In genomic region chr11:76039271-76040053, GRCm38 (mm10) we compare ENCODE assay signal across 25 mouse cellular contexts. TPM values are rescaled to one million over a fixed set of nuclear protein-coding genes. Genes with fewer than 3 reads are reported as not detected.
DNase-seq lines count a peak whose midpoint lies in the region; ATAC-seq and TF ChIP-seq lines count a peak whose summit lies in the region.
"Had no signal": no experiment of that assay in that cellular context is flagged by ENCODE, and none has a peak within 500 bp of the region (broad histone marks: within the 10 kb centered on the region; RNA-seq: fewer than 3 reads in every experiment).

No protein-coding gene starts in this region.

- H3K27ac ChIP-seq in gastrocnemius, adult 2 months, result peak overlapping the region; percentile 46
- no peak overlapping the region for H3K27ac ChIP-seq in midbrain, embryonic 11.5 days (ENCODE audit: low read depth, low read length)
- H3K27ac ChIP-seq in midbrain, postnatal 0 days (ENCODE audit: low read depth, low read length), result no peak overlapping the region
- H3K27ac ChIP-seq in midbrain, embryonic 13.5 days, result no peak overlapping the region
- H3K27ac ChIP-seq: hindbrain, embryonic 10.5 days; kidney, postnatal 0 days; neural tube, embryonic 12.5 days had no signal

- H3K4me3 ChIP-seq in gastrocnemius, adult 2 months, result no peak overlapping the region
- H3K4me3 ChIP-seq in midbrain, embryonic 11.5 days (ENCODE audit: low read depth, low read length), result no peak overlapping the region
- no peak overlapping the region for H3K4me3 ChIP-seq in midbrain, postnatal 0 days (ENCODE audit: low read depth, low read length)
- no peak overlapping the region for H3K4me3 ChIP-seq in midbrain, embryonic 13.5 days (replicated peaks)
- H3K4me3 ChIP-seq: heart, embryonic 12.5 days; hindbrain, embryonic 10.5 days; neural tube, embryonic 12.5 days had no signal

- TF ChIP-seq CTCF in gastrocnemius, adult 2 months (IDR thresholded peaks at IDR 0.05), result no peak
- TF ChIP-seq CTCF in midbrain, postnatal 0 days (IDR thresholded peaks at IDR 0.05), result no peak

- H3K9ac ChIP-seq in midbrain, embryonic 11.5 days (ENCODE audit: low read length), result no peak overlapping the region
- no peak overlapping the region for H3K9ac ChIP-seq in midbrain, postnatal 0 days (replicated peaks; ENCODE audit: low read length, poor library complexity, severe bottlenecking)
- H3K9ac ChIP-seq in midbrain, embryonic 13.5 days (replicated peaks), result no peak overlapping the region
- H3K9ac ChIP-seq: forebrain, postnatal 0 days; heart, embryonic 12.5 days; neural tube, embryonic 12.5 days had no signal

- no peak overlapping the region for H3K4me2 ChIP-seq in midbrain, embryonic 11.5 days
- H3K4me2 ChIP-seq in midbrain, postnatal 0 days (ENCODE audit: low read depth, low read length, poor library complexity, severe bottlenecking), result no peak overlapping the region
- H3K4me2 ChIP-seq in midbrain, embryonic 13.5 days (replicated peaks), result no peak overlapping the region
- H3K4me2 ChIP-seq: heart, embryonic 12.5 days; neural tube, embryonic 12.5 days had no signal

- no peaks in the 10 kb centered on the region for H3K9me3 ChIP-seq in midbrain, embryonic 11.5 days (ENCODE audit: control insufficient read depth, low read length)
- no peaks in the 10 kb centered on the region for H3K9me3 ChIP-seq in midbrain, postnatal 0 days (ENCODE audit: low read length)
- H3K9me3 ChIP-seq in midbrain, embryonic 13.5 days, result no peaks in the 10 kb centered on the region
- H3K9me3 ChIP-seq: heart, embryonic 12.5 days; hindbrain, embryonic 10.5 days; neural tube, embryonic 12.5 days had no signal

- no peaks in the 10 kb centered on the region for H3K4me1 ChIP-seq in midbrain, embryonic 11.5 days (ENCODE audit: control insufficient read depth, insufficient read depth, low read length)
- no peaks in the 10 kb centered on the region for H3K4me1 ChIP-seq in midbrain, postnatal 0 days (ENCODE audit: insufficient read depth, low read length)
- H3K4me1 ChIP-seq in midbrain, embryonic 13.5 days (replicated peaks), result peaks cover 5% of the 10 kb centered on the region

- WGBS in midbrain, embryonic 11.5 days, result 83% methylated on average over 3 of the region's 3 CpGs
- WGBS in midbrain, postnatal 0 days, result 88% methylated on average over 3 of the region's 3 CpGs
- 87% methylated on average over 3 of the region's 3 CpGs for WGBS in midbrain, embryonic 13.5 days

- no peaks in the 10 kb centered on the region for H3K36me3 ChIP-seq in midbrain, embryonic 11.5 days (ENCODE audit: control insufficient read depth, insufficient read depth, low read length)
- no peaks in the 10 kb centered on the region for H3K36me3 ChIP-seq in midbrain, postnatal 0 days (ENCODE audit: insufficient read depth, low read length)
- H3K36me3 ChIP-seq in midbrain, embryonic 13.5 days, result 0 out of 2 replicates have a peak, but pooled peaks cover 3% of the 10 kb centered on the region
- H3K36me3 ChIP-seq: heart, embryonic 12.5 days; hindbrain, embryonic 10.5 days; neural tube, embryonic 12.5 days had no signal

- H3K27me3 ChIP-seq in midbrain, embryonic 11.5 days (ENCODE audit: control insufficient read depth, insufficient read depth, low read length), result no peaks in the 10 kb centered on the region
- H3K27me3 ChIP-seq in midbrain, postnatal 0 days (ENCODE audit: insufficient read depth, low read length), result no peaks in the 10 kb centered on the region
- no peaks in the 10 kb centered on the region for H3K27me3 ChIP-seq in midbrain, embryonic 13.5 days
- H3K27me3 ChIP-seq: heart, embryonic 12.5 days; neural tube, embryonic 12.5 days had no signal

- no peak for DNase-seq in gastrocnemius, adult 2 months
- no peak for DNase-seq in gastrocnemius, postnatal 10 days
- peak; percentile 45 for DNase-seq in midbrain, embryonic 11.5 days (ENCODE audit: low spot score, missing footprints)
- DNase-seq in midbrain, postnatal 0 days (ENCODE audit: low spot score), result no peak
- peak; percentile 88 for DNase-seq in cerebellum, adult 9-10 months
- DNase-seq in urinary bladder, postnatal 10 days (ENCODE audit: low spot score), result no peak
- DNase-seq: adrenal gland, postnatal 14 days; forebrain, postnatal 0 days; heart, postnatal 10 days; midbrain, embryonic 14.5 days; right cerebral cortex, postnatal 25 days; spleen, adult 18-20 months had no signal

- no peak for ATAC-seq in midbrain, embryonic 11.5 days (ENCODE audit: low FRiP score)
- ATAC-seq in midbrain, postnatal 0 days (ENCODE audit: low FRiP score), result no peak
- no peak for ATAC-seq in frontal cortex, adult (ENCODE audit: low TSS enrichment)
- no peak for ATAC-seq in midbrain, embryonic 13.5 days
- ATAC-seq: forebrain, postnatal 0 days; hindbrain, embryonic 16.5 days; intestine, postnatal 0 days had no signal

- intact Hi-C loops in gastrocnemius, adult 2 months (cut with DNase I), result loop anchor here (5.0 kb wide), 1 partner anchor 43 kb away; no protein-coding TSS in a partner anchor

RNA-seq across cellular contexts. Expression of gene Rflnb, which starts 11.9 kb away (rescaled TPM):
- total RNA-seq in gastrocnemius, adult 2 months (2021), result 10 to 100 TPM; 13.2 to 21.8 TPM
- 10 to 100 TPM; 58.8 to 66.8 TPM for total RNA-seq in gastrocnemius, postnatal 10 days (2021)
- polyA plus RNA-seq in midbrain, embryonic 11.5 days (2014; fragmentation: Nextera tagmentation; extraction: Ambion mirVana), result 13.4 and 13.9 TPM in 2 replicates
- 16.7 and 17.7 TPM in 2 replicates for total RNA-seq in midbrain, postnatal 0 days (2014; rRNA removed)
- polyA plus RNA-seq in midbrain, postnatal 0 days (2015; fragmentation: Nextera tagmentation; extraction: Ambion mirVana), result 15.2 and 16.3 TPM in 2 replicates
- polyA plus RNA-seq in midbrain, embryonic 13.5 days (2015; fragmentation: Nextera tagmentation; extraction: Ambion mirVana), result 6.2 and 7.2 TPM in 2 replicates

RNA-seq across cellular contexts. Expression of gene 1700016K19Rik, which starts 39.8 kb away (rescaled TPM):
- not detected for total RNA-seq in gastrocnemius, adult 2 months (2021)
- total RNA-seq in gastrocnemius, postnatal 10 days (2021), result not detected
- polyA plus RNA-seq in midbrain, embryonic 11.5 days (2014; fragmentation: Nextera tagmentation; extraction: Ambion mirVana), result 0.23 TPM in 1 of 2 replicates, not detected in the other
- 5.5 and 11.3 TPM in 2 replicates for total RNA-seq in midbrain, postnatal 0 days (2014; rRNA removed)
- polyA plus RNA-seq in midbrain, postnatal 0 days (2015; fragmentation: Nextera tagmentation; extraction: Ambion mirVana), result 8.6 and 8.8 TPM in 2 replicates
- polyA plus RNA-seq in midbrain, embryonic 13.5 days (2015; fragmentation: Nextera tagmentation; extraction: Ambion mirVana), result 0.97 and 1.8 TPM in 2 replicates
- total RNA-seq: adrenal gland, postnatal 14 days; gastrocnemius, adult 18-20 months; granulocyte monocyte progenitor cell, adult 5-6 weeks; heart, postnatal 10 days; liver, adult 2 months; megakaryocyte, adult 5-6 weeks had no signal
- polyA plus RNA-seq: intestine, postnatal 0 days; liver, embryonic 16.5 days had no signal

Comparison
In these comparisons a context has a peak if more than half of its experiments do, and no peak if none do; other contexts are left out.
1. DNase-seq: peak in midbrain, embryonic 11.5 days (single experiment) and cerebellum, adult 9-10 months (single experiment); none in gastrocnemius, adult 2 months (single experiment), gastrocnemius, postnatal 10 days (single experiment), midbrain, postnatal 0 days (single experiment) and urinary bladder, postnatal 10 days (single experiment).